Mouse (Mus musculus) ovary, postnatal 10 days (tissue): Measurements from ENCODE around the gene Cd63.

Experiments used
- DNase-seq: peaks from one replicate; pipeline ENCODE4 v3.0.0; 2022; ENCODE audit warnings: low spot score

Gene Cd63

GRCm38 (mm10) chr10:128904812-128905211 lies 4.0 kb downstream of the Cd63 start:
- DNase-seq: no peak

GRCm38 (mm10) chr10:128908778-128909448 lies 8.1 kb downstream of the Cd63 start:
- DNase-seq: no peak

- peak; percentile 69 for DNase-seq
These were observed 8.8 kb downstream of the Cd63 start for GRCm38 (mm10) chr10:128909567-128910028.

- no peak for DNase-seq
These were observed 9.5 kb downstream of the Cd63 start for GRCm38 (mm10) chr10:128910066-128910841.

GRCm38 (mm10) chr10:128911430-128911829 lies 10.6 kb downstream of the Cd63 start:
- DNase-seq: no peak

GRCm38 (mm10) chr10:128912268-128912667 lies 11.5 kb downstream of the Cd63 start:
- no peak for DNase-seq

- no peak for DNase-seq
These were observed 12.0 kb downstream of the Cd63 start for GRCm38 (mm10) chr10:128912791-128913190.

- DNase-seq: peak; percentile 84
These were observed 12.4 kb downstream of the Cd63 start for GRCm38 (mm10) chr10:128913219-128913618.

- no peak for DNase-seq
These were observed 12.9 kb downstream of the Cd63 start for GRCm38 (mm10) chr10:128913696-128914095.

GRCm38 (mm10) chr10:128915550-128915949 lies 14.8 kb downstream of the Cd63 start:
- no peak for DNase-seq

- no peak for DNase-seq
These were observed 15.9 kb downstream of the Cd63 start for GRCm38 (mm10) chr10:128916665-128917064.

- no peak for DNase-seq
These were observed 16.6 kb downstream of the Cd63 start for GRCm38 (mm10) chr10:128917400-128917799.

GRCm38 (mm10) chr10:128918246-128918645 lies 17.5 kb downstream of the Cd63 start:
- no peak for DNase-seq

- no peak for DNase-seq
These were observed 18.4 kb downstream of the Cd63 start for GRCm38 (mm10) chr10:128919203-128919631.

- no peak for DNase-seq
These were observed 19.2 kb downstream of the Cd63 start for GRCm38 (mm10) chr10:128919966-128920365.

GRCm38 (mm10) chr10:128920736-128921161 lies 20.0 kb downstream of the Cd63 start:
- DNase-seq: no peak

GRCm38 (mm10) chr10:128921251-128921650 lies 20.5 kb downstream of the Cd63 start:
- no peak for DNase-seq

GRCm38 (mm10) chr10:128921883-128922821 lies 21.4 kb downstream of the Cd63 start:
- no peak for DNase-seq

GRCm38 (mm10) chr10:128922822-128923012 lies 21.9 kb downstream of the Cd63 start, which contains the start of gene Rdh5:
TSS of gene Rdh5 (minus strand) at chr10:128922888.
- DNase-seq: no peak

- peak; percentile 90 for DNase-seq
These were observed 22.4 kb downstream of the Cd63 start for GRCm38 (mm10) chr10:128923013-128923691.

- no peak for DNase-seq
These were observed 23.1 kb downstream of the Cd63 start, which contains the start of gene Bloc1s1 for GRCm38 (mm10) chr10:128923935-128924334. TSS of gene Bloc1s1 (minus strand) at chr10:128924035.

GRCm38 (mm10) chr10:128928356-128928755 lies 27.6 kb downstream of the Cd63 start:
- no peak for DNase-seq
